Mouse (Mus musculus) MEL (cell line): ENCODE measurements at regions not wholly inside any gene's neighbourhood (a gene's known extent, or its start where the extent isn't known, plus 50 kb on each side); places are given as distances from the start of the nearest gene placed in this dataset.

ENCODE experiments used
- DNase-seq: peaks from one replicate; pipeline ENCODE4 v3.0.0; 2011; ENCODE audit warnings: low read depth, low spot score
- H3K27ac ChIP-seq: 2 replicates; pipeline ENCODE4 v1.5.1; 2012; ENCODE audit warnings: low read depth, mild to moderate bottlenecking, control low read depth, low read length, moderate library complexity; ENCODE audit not compliant: control insufficient read depth
- H3K27me3 ChIP-seq, 2 experiments: fragments of 150-350 bp in 1 of 2; sonication (generic) in 1 of 2; 2 replicates each; pipeline ENCODE4 v1.6.1; 2012; ENCODE audit warnings: low read length in 2 of 2, mild to moderate bottlenecking in 2 of 2, improper control_type of control experiment in 1 of 2, moderate library complexity in 1 of 2; ENCODE audit not compliant: insufficient read depth in 2 of 2, control insufficient read depth in 1 of 2
- H3K36me3 ChIP-seq, 2 experiments: 2 replicates each; pipeline ENCODE4 v1.6.1; 2012 to 2014; ENCODE audit warnings: low read length in 2 of 2, improper control_type of control experiment in 1 of 2, inconsistent platforms in 1 of 2, mild to moderate bottlenecking in 1 of 2; ENCODE audit not compliant: insufficient read depth in 2 of 2, control insufficient read depth in 1 of 2
- H3K4me1 ChIP-seq, 2 experiments: fragments of 150-350 bp in 1 of 2; sonication (generic) in 1 of 2; 2 replicates each; pipeline ENCODE4 v1.6.1; 2012; ENCODE audit warnings: low read length in 2 of 2, improper control_type of control experiment in 1 of 2, mild to moderate bottlenecking in 1 of 2; ENCODE audit not compliant: insufficient read depth in 2 of 2, control insufficient read depth in 1 of 2
- H3K4me3 ChIP-seq, 2 experiments: fragments of 150-350 bp in 1 of 2; sonication (generic) in 1 of 2; 2 replicates each; pipeline ENCODE4 v1.5.1; 2012; ENCODE audit warnings: low read depth in 2 of 2, low read length in 2 of 2, mild to moderate bottlenecking in 2 of 2, moderate library complexity in 2 of 2, control low read depth in 1 of 2, improper control_type of control experiment in 1 of 2; ENCODE audit not compliant: control insufficient read depth in 1 of 2, insufficient read depth in 1 of 2
- H3K79me2 ChIP-seq: 2 replicates; pipeline ENCODE4 v1.6.1; 2012; ENCODE audit warnings: mild to moderate bottlenecking, low read length, moderate library complexity; ENCODE audit not compliant: control insufficient read depth, poor library complexity, insufficient read depth
- H3K9ac ChIP-seq: 2 replicates; pipeline ENCODE4 v1.6.1; 2012; ENCODE audit warnings: low read depth, mild to moderate bottlenecking, control low read depth, low read length, moderate library complexity; ENCODE audit not compliant: control insufficient read depth, poor library complexity, severe bottlenecking
- H3K9me3 ChIP-seq: fragments of 150-350 bp; sonication (generic); replicated peaks from 2 replicates; pipeline ENCODE4 v1.6.1; 2012; ENCODE audit warnings: mild to moderate bottlenecking, low read length, improper control_type of control experiment, moderate library complexity; ENCODE audit not compliant: insufficient read depth
- BHLHE40 ChIP-seq: IDR thresholded peaks from 2 replicates; pipeline ENCODE4 v1.6.1; 2012; ENCODE audit warnings: low read depth, mild to moderate bottlenecking, inconsistent platforms, low read length, improper control_type of control experiment, borderline replicate concordance
- CHD1 ChIP-seq: IDR thresholded peaks from 2 replicates; pipeline ENCODE4 v1.6.1; 2012; ENCODE audit warnings: low read depth, mild to moderate bottlenecking, inconsistent platforms, low read length, improper control_type of control experiment
- E2F4 ChIP-seq: IDR thresholded peaks from 2 replicates; pipeline ENCODE4 v1.6.1; 2011; ENCODE audit warnings: low read depth, low read length, improper control_type of control experiment, borderline replicate concordance
- ELF1 ChIP-seq: IDR thresholded peaks from 2 replicates; pipeline ENCODE4 v1.6.1; 2014; ENCODE audit warnings: low read depth, mild to moderate bottlenecking, inconsistent platforms, low read length, improper control_type of control experiment, moderate library complexity
- EP300 ChIP-seq, 2 experiments: IDR thresholded peaks; 2 replicates each; pipeline ENCODE4 v1.6.1; 2011; ENCODE audit warnings: improper control_type of control experiment in 2 of 2, low read length in 2 of 2, low read depth in 1 of 2, mild to moderate bottlenecking in 1 of 2
- ETS1 ChIP-seq: IDR thresholded peaks from 2 replicates; pipeline ENCODE4 v1.6.1; 2012; ENCODE audit warnings: low read depth, mild to moderate bottlenecking, inconsistent platforms, low read length, improper control_type of control experiment, moderate library complexity
- GATA1 ChIP-seq: IDR thresholded peaks from 2 replicates; pipeline ENCODE4 v1.6.1; 2011; ENCODE audit warnings: low read depth, low read length, improper control_type of control experiment
- HCFC1 ChIP-seq: IDR thresholded peaks from 2 replicates; pipeline ENCODE4 v1.6.1; 2012; ENCODE audit warnings: low read depth, mild to moderate bottlenecking, inconsistent platforms, low read length, improper control_type of control experiment, moderate library complexity
- JUND ChIP-seq: IDR thresholded peaks from 2 replicates; pipeline ENCODE4 v1.6.1; 2011; ENCODE audit warnings: low read depth, mild to moderate bottlenecking, improper control_type of control experiment, low read length
- KAT2A ChIP-seq: conservative IDR thresholded peaks from 2 replicates; pipeline ENCODE4 v1.6.1; 2012; ENCODE audit warnings: low read depth, low read length, improper control_type of control experiment, inconsistent platforms
- MAFK ChIP-seq: IDR thresholded peaks from 2 replicates; pipeline ENCODE4 v1.6.1; 2011; ENCODE audit warnings: low read depth, mild to moderate bottlenecking, low read length, improper control_type of control experiment, borderline replicate concordance
- MAX ChIP-seq: IDR thresholded peaks from 2 replicates; pipeline ENCODE4 v1.6.1; 2011; ENCODE audit warnings: low read length, improper control_type of control experiment
- MAZ ChIP-seq: IDR thresholded peaks from 2 replicates; pipeline ENCODE4 v1.6.1; 2012; ENCODE audit warnings: low read depth, mild to moderate bottlenecking, inconsistent platforms, low read length, improper control_type of control experiment
- MEF2A ChIP-seq: IDR thresholded peaks from 2 replicates; pipeline ENCODE4 v1.6.1; 2014; ENCODE audit warnings: low read depth, mild to moderate bottlenecking, inconsistent platforms, low read length, improper control_type of control experiment; ENCODE audit not compliant: poor library complexity, insufficient replicate concordance, severe bottlenecking; ENCODE audit errors: extremely low read depth
- MXI1 ChIP-seq: IDR thresholded peaks from 2 replicates; pipeline ENCODE4 v1.6.1; 2011; ENCODE audit warnings: mild to moderate bottlenecking, low read depth, low read length, improper control_type of control experiment
- MYB ChIP-seq: IDR thresholded peaks from 2 replicates; pipeline ENCODE4 v1.6.1; 2011; ENCODE audit warnings: mild to moderate bottlenecking, low read depth, low read length, improper control_type of control experiment
- NELFE ChIP-seq: IDR thresholded peaks from 2 replicates; pipeline ENCODE4 v1.6.1; 2011; ENCODE audit warnings: low read depth, low read length, improper control_type of control experiment
- NRF1 ChIP-seq: IDR thresholded peaks from 2 replicates; pipeline ENCODE4 v1.6.1; 2014; ENCODE audit warnings: low read depth, mild to moderate bottlenecking, inconsistent platforms, low read length, improper control_type of control experiment, moderate library complexity; ENCODE audit not compliant: poor library complexity, insufficient read depth, severe bottlenecking
- POLR2A ChIP-seq, 2 experiments: IDR thresholded peaks; 2 replicates each; pipeline ENCODE4 v1.6.1; 2011 to 2012; ENCODE audit warnings: low read length in 2 of 2, mild to moderate bottlenecking in 2 of 2, control low read depth in 1 of 2, improper control_type of control experiment in 1 of 2, low read depth in 1 of 2, moderate library complexity in 1 of 2; ENCODE audit not compliant: control insufficient read depth in 1 of 2, insufficient read depth in 1 of 2, poor library complexity in 1 of 2
- RAD21 ChIP-seq: IDR thresholded peaks from 2 replicates; pipeline ENCODE4 v1.6.1; 2011; ENCODE audit warnings: mild to moderate bottlenecking, low read depth, low read length, improper control_type of control experiment
- SIN3A ChIP-seq: IDR thresholded peaks from 2 replicates; pipeline ENCODE4 v1.6.1; 2012; ENCODE audit warnings: low read length, improper control_type of control experiment, inconsistent platforms
- TAL1 ChIP-seq: IDR thresholded peaks from 2 replicates; pipeline ENCODE4 v1.6.1; 2012; ENCODE audit warnings: mild to moderate bottlenecking, inconsistent platforms, low read length, moderate library complexity, mixed read lengths
- TBP ChIP-seq: IDR thresholded peaks from 2 replicates; pipeline ENCODE4 v1.8.0; 2011; ENCODE audit warnings: low read depth, low read length, improper control_type of control experiment
- TCF12 ChIP-seq: IDR thresholded peaks from 2 replicates; pipeline ENCODE4 v1.6.1; 2014; ENCODE audit warnings: low read depth, mild to moderate bottlenecking, inconsistent platforms, low read length, improper control_type of control experiment, moderate library complexity
- UBTF ChIP-seq: IDR thresholded peaks from 2 replicates; pipeline ENCODE4 v1.6.1; 2012; ENCODE audit warnings: low read depth, mild to moderate bottlenecking, inconsistent platforms, low read length, improper control_type of control experiment, moderate library complexity, borderline replicate concordance; ENCODE audit not compliant: insufficient read depth
- USF1 ChIP-seq: IDR thresholded peaks from 2 replicates; pipeline ENCODE4 v1.6.1; 2014; ENCODE audit warnings: low read depth, mild to moderate bottlenecking, inconsistent platforms, low read length, improper control_type of control experiment, moderate library complexity
- USF2 ChIP-seq, 2 experiments: IDR thresholded peaks; 2 replicates each; pipeline ENCODE4 v1.6.1; 2011 to 2012; ENCODE audit warnings: improper control_type of control experiment in 2 of 2, low read length in 2 of 2, borderline replicate concordance in 1 of 2, inconsistent platforms in 1 of 2, low read depth in 1 of 2, mild to moderate bottlenecking in 1 of 2; ENCODE audit not compliant: insufficient read depth in 1 of 2
- ZMIZ1 ChIP-seq: IDR thresholded peaks from 2 replicates; pipeline ENCODE4 v1.6.1; 2012; ENCODE audit warnings: low read depth, mild to moderate bottlenecking, inconsistent platforms, low read length, improper control_type of control experiment, moderate library complexity
- ZNF384 ChIP-seq: IDR thresholded peaks from 2 replicates; pipeline ENCODE4 v1.6.1; 2012; ENCODE audit warnings: low read depth, mild to moderate bottlenecking, inconsistent platforms, low read length, improper control_type of control experiment

DNA sequence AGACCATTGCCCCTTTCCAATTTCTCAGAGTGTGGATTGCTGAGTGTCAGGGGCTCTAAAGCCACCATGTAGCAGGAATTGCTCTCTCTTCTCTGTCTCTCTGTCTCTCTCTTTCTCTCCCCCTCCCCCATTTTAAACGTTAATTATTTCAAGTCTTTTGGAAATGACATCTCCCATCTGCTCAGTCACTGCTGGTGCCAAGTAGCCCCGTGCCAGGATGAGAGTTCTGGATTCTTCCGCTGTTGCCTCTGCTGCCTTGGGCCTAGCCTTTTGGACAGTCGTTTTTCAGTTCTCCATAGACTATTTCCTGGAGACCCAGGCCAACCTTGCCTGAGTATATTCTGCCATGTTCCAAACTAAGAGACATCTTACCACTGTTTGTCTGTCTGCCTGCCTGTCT lies 590.9 kb upstream of the Lcorl start:
- H3K27ac ChIP-seq, result no peak overlapping the region
- H3K36me3 ChIP-seq, result peaks cover 0 to 2% of the 10 kb centered on the region in 2 experiments; a peak in 1 of 4 replicates
- H3K79me2 ChIP-seq, result no peaks in the 10 kb centered on the region
- no peak overlapping the region for H3K9ac ChIP-seq
- TF ChIP-seq NELFE (no peak), CHD1 (no peak), JUND (no peak), UBTF (no peak), MYB (no peak), ELF1 (no peak), MAFK (no peak), TAL1 (no peak), NRF1 (no peak), USF1 (no peak), EP300 (IDR thresholded peaks at IDR 0.05; ENCODE audit: low read depth in 1 of 2, low read length in 2 of 2) (no peak), ZNF384 (no peak), MAX (no peak), BHLHE40 (no peak), POLR2A (IDR thresholded peaks at IDR 0.05; ENCODE audit: control insufficient read depth in 1 of 2, insufficient read depth in 1 of 2, low read depth in 1 of 2, low read length in 2 of 2, poor library complexity in 1 of 2) (no peak), TBP (no peak), HCFC1 (no peak), ETS1 (no peak), RAD21 (no peak)
- H3K4me3 ChIP-seq, result no peak overlapping the region
- H3K9me3 ChIP-seq, result no peaks in the 10 kb centered on the region
- H3K27me3 ChIP-seq, result no peaks in the 10 kb centered on the region
- peaks cover 0 to 3% of the 10 kb centered on the region in 2 experiments; a peak in 1 of 4 replicates for H3K4me1 ChIP-seq
- no peak for DNase-seq

DNA sequence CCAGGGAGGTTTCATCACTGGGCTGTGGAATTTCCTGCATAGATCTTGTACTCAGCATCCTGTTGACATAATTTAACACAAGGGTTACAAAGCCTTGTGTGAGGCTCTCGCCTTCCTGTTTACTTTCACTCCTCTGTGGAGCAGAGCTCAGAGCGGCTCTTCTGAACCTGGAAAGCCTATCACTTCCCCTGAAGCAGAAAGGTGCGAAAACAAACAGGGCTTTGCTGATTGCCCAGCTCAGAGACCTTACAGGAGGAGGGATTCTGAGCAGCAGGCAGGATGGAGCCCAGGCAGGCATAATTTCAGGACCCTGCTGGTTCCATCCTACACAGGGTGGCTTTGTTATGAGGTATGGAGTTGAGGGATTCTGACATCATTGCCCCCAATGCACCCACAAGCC lies 588.4 kb upstream of the Lcorl start:
- Histone ChIP-seq H3K27me3 (no peaks in the 10 kb centered on the region), H3K9me3 (no peaks in the 10 kb centered on the region), H3K4me1 (peaks cover 0 to 3% of the 10 kb centered on the region in 2 experiments; a peak in 1 of 4 replicates), H3K27ac (no peak overlapping the region), H3K79me2 (no peaks in the 10 kb centered on the region), H3K4me3 (no peak overlapping the region), H3K36me3 (peaks cover 0 to 2% of the 10 kb centered on the region in 2 experiments; a peak in 1 of 4 replicates), H3K9ac (no peak overlapping the region)
- DNase-seq, result no peak
- TF ChIP-seq NRF1 (no peak), E2F4 (no peak), SIN3A (no peak), GATA1 (no peak), MXI1 (no peak), USF2 (IDR thresholded peaks at IDR 0.05; ENCODE audit: borderline replicate concordance in 1 of 2, insufficient read depth in 1 of 2, low read depth in 1 of 2, low read length in 2 of 2) (no peak), MYB (no peak), BHLHE40 (no peak), MEF2A (no peak), ZMIZ1 (no peak), ETS1 (no peak), TAL1 (no peak), ZNF384 (no peak), TCF12 (no peak), KAT2A (no peak), JUND (no peak), HCFC1 (no peak), MAZ (no peak), EP300 (IDR thresholded peaks at IDR 0.05; ENCODE audit: low read depth in 1 of 2, low read length in 2 of 2) (no peak)
